Mouse (Mus musculus): ENCODE measurements around the gene Serpind1. TPM values are rescaled to one million over a fixed set of nuclear protein-coding genes. Genes with fewer than 3 reads are reported as not detected.

Gene Serpind1
- polyA plus RNA-seq, 1 experiment: not detected

DNA sequence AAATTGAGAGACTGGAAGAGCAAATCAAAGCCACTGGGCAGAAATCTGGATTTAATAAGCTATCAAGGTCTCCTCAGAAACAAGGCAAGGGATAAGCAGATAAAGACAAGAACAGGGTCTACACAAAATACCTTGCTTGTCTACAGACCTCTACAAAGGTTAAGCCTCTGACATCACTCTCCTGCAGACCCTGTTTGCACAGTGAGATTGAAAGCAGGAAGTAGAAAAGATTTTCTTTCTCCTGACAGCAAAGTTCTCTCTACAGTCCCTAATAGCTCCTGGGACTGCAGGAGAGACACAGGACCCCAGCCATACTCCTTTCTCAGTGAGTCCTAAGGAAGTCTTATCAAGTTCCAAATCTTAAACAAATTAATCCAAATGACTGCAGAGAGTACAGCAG lies 3.4 kb downstream of the Serpind1 start:
- no peak overlapping the region for H3K4me3 ChIP-seq (ENCODE audit: insufficient read depth, low read depth, low read length)
- no peak overlapping the region for H3K27ac ChIP-seq (replicated peaks; ENCODE audit: low read depth, low read length)
- H3K4me1 ChIP-seq (ENCODE audit: control insufficient read depth, insufficient read depth, insufficient read length, low read length): no peaks in the 10 kb centered on the region

DNA sequence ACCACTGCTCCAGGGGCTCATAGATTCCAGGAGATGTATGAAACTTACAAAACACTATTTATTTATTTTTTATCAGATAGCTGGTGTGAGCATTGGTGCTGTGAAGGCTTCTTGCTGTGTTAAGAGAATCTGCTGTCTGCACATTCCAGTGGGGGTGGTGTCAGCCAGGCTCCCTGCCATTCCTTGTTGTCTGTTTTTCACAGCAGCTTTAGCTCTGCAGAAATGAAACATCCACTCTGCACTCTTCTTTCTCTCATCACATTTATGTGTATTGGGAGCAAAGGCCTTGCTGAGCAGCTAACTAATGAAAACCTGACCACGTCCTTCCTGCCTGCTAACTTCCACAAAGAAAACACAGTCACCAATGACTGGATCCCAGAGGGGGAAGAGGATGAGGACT lies 4.9 kb downstream of the Serpind1 start:
- H3K27ac ChIP-seq (replicated peaks; ENCODE audit: low read depth, low read length): no peak overlapping the region
- no peak overlapping the region for H3K4me3 ChIP-seq (ENCODE audit: insufficient read depth, low read depth, low read length)
- H3K4me1 ChIP-seq (ENCODE audit: control insufficient read depth, insufficient read depth, insufficient read length, low read length): no peaks in the 10 kb centered on the region

DNA sequence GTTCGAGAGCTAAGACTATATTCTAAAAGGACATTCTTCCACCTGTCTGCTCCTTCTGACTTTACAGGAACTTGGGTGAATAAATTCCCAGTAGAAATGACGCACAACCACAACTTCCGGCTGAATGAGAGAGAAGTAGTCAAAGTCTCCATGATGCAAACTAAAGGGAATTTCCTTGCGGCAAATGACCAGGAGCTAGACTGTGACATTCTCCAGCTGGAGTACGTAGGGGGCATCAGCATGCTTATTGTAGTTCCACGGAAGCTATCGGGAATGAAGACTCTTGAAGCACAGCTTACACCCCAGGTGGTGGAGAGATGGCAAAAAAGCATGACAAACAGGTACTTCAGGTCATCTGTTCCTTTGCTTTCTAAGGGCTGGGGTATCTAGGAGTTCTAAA lies 8.5 kb downstream of the Serpind1 start:
- no peaks in the 10 kb centered on the region for H3K4me1 ChIP-seq (ENCODE audit: control insufficient read depth, insufficient read depth, insufficient read length, low read length)

GRCm38 (mm10) chr16:17340705-17341104 lies 9.5 kb downstream of the Serpind1 start:
- Histone ChIP-seq H3K4me3 (ENCODE audit: insufficient read depth, low read depth, low read length) (no peak overlapping the region), H3K4me1 (ENCODE audit: control insufficient read depth, insufficient read depth, insufficient read length, low read length) (no peaks in the 10 kb centered on the region), H3K27ac (replicated peaks; ENCODE audit: low read depth, low read length) (no peak overlapping the region)

More for the DNA sequence above, 8.5 kb downstream of the Serpind1 start:
- no peak overlapping the region for H3K27ac ChIP-seq (replicated peaks; ENCODE audit: low read depth, low read length)
- no peak overlapping the region for H3K4me3 ChIP-seq (ENCODE audit: insufficient read depth, low read depth, low read length)

DNA sequence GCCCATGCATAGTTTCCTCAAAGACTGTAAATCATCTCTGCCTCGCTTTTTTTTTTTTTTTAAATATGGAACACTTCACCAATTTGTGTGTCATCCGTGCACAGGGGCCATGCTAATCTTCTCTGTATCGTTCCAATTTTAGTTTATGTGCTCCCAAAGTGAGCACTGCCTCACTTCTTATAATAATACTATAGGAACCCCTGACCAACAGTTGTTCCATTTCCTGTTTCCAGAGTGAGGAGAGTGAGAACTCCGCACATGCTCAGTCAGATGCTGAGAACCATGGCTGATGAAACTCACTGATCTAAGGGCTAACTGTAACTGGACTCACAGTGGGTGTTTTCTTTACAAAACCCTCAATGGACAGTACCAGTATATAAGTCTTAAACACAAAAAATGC lies 10.7 kb downstream of the Serpind1 start:
- H3K4me1 ChIP-seq (ENCODE audit: control insufficient read depth, insufficient read depth, insufficient read length, low read length): no peaks in the 10 kb centered on the region
- H3K4me3 ChIP-seq (ENCODE audit: insufficient read depth, low read depth, low read length): no peak overlapping the region
- no peak overlapping the region for H3K27ac ChIP-seq (replicated peaks; ENCODE audit: low read depth, low read length)

DNA sequence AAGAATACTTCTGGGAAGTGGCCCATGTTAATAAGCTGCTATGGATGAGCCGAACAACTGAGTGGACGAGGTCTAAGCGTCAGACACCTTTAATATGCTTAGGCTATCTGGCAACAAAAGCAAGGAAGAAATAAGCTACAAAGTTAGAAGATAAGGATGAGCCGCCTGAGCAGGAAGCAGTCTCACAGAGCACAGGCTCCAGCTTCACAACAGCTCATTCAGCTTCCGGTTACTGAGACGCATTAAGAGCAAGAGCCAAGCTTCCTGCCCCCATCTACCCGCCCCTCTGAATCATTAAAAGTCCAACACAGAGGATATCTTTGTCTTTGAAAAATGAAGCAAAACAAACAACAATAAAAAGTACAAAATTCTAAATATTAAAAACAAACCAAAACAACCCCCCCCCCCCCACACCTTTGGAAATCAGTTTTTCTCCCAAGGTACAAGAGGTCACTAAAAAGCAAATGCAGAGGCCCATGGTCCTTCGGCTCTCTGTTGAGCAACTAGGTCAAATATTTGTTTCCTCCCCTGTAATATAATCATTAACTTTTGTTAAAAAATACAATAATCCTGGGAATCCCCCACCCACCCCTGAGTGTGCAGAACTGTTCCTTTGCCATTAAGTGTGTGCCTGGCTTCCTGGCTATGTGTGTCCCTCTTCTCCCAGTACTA lies 14.1 kb downstream of the Serpind1 start:
- Histone ChIP-seq H3K4me3 (ENCODE audit: insufficient read depth, low read depth, low read length) (no peak overlapping the region), H3K4me1 (ENCODE audit: control insufficient read depth, insufficient read depth, insufficient read length, low read length) (no peaks in the 10 kb centered on the region), H3K27ac (replicated peaks; ENCODE audit: low read depth, low read length) (no peak overlapping the region)

DNA sequence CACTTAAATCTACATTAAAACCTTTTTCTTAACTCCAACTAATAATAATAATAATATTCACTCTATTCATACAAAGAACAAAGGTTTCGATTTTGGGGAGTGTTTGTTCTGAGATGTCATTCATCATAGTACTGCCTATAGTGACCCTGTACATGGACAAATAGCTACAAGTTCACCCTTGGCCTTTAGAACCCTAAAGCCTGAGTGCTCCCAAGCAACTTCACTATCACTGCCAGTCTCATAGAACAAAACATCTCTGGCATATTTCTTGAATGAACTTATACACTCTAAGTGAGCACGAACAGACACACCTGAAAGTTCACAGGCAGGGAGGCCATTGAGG lies 14.6 kb downstream of the Serpind1 start:
- Histone ChIP-seq H3K4me3 (ENCODE audit: insufficient read depth, low read depth, low read length) (no peak overlapping the region), H3K27ac (replicated peaks; ENCODE audit: low read depth, low read length) (no peak overlapping the region), H3K4me1 (ENCODE audit: control insufficient read depth, insufficient read depth, insufficient read length, low read length) (no peaks in the 10 kb centered on the region)

- no peak overlapping the region for H3K27ac ChIP-seq (replicated peaks; ENCODE audit: low read depth, low read length)
- no peak overlapping the region for H3K4me3 ChIP-seq (ENCODE audit: insufficient read depth, low read depth, low read length)
- no peaks in the 10 kb centered on the region for H3K4me1 ChIP-seq (ENCODE audit: control insufficient read depth, insufficient read depth, insufficient read length, low read length)
Measured at GRCm38 (mm10) chr16:17346766-17347165, 15.6 kb downstream of the Serpind1 start.

- no peaks in the 10 kb centered on the region for H3K4me1 ChIP-seq (ENCODE audit: control insufficient read depth, insufficient read depth, insufficient read length, low read length)
- no peak overlapping the region for H3K27ac ChIP-seq (replicated peaks; ENCODE audit: low read depth, low read length)
- H3K4me3 ChIP-seq (ENCODE audit: insufficient read depth, low read depth, low read length): no peak overlapping the region
Measured at GRCm38 (mm10) chr16:17356031-17356430, 24.9 kb downstream of the Serpind1 start.

DNA sequence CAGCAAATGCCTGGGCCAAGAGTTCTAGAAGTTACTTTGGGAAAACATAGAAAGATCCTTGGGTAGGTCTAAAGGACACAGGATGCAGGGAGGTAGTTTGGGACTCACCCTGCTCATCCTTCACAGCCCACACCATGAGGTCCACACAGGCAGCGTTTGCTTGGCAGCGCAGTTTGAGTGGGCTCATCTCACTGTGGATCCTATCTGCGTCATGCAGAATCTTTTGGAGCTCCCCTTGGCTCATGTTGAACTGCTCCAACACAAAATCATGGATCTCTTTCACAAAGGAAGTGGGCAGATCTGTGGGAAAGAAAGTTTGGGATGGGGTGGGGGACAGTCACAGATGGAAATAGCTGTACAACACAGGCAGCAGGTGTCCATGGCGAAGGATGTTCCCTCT lies 27.6 kb downstream of the Serpind1 start:
- Histone ChIP-seq H3K27ac (replicated peaks; ENCODE audit: low read depth, low read length) (no peak overlapping the region), H3K4me3 (ENCODE audit: insufficient read depth, low read depth, low read length) (no peak overlapping the region), H3K4me1 (ENCODE audit: control insufficient read depth, insufficient read depth, insufficient read length, low read length) (no peaks in the 10 kb centered on the region)

GRCm38 (mm10) chr16:17382306-17382705 lies 51.1 kb downstream of the Serpind1 start:
- H3K4me1 ChIP-seq (ENCODE audit: control insufficient read depth, insufficient read depth, insufficient read length, low read length): peaks cover 3% of the 10 kb centered on the region
- H3K27ac ChIP-seq (replicated peaks; ENCODE audit: low read depth, low read length): no peak overlapping the region
- H3K4me3 ChIP-seq (ENCODE audit: insufficient read depth, low read depth, low read length): no peak overlapping the region

GRCm38 (mm10) chr16:17383594-17384326 lies 52.6 kb downstream of the Serpind1 start:
- no peak overlapping the region for H3K27ac ChIP-seq (replicated peaks; ENCODE audit: low read depth, low read length)

DNA sequence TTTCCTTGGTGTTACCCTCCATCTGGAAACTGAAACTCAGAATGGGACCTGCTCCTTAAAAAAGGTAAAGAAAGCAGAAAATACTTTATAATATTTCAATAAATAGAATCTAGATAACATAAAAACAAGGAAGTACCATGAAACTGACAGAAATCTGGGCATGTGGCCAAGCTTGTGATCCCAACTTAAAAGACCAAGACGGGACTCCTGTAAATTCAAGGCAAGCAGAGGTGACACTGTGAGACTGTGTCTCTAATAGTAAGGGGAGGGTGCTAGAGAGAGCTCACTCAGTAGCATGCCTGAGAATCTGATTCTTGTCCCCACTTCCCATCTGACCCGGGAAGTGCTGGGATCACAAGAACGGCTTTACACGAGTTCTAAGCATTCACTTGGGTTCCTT lies 61.6 kb downstream of the Serpind1 start:
- Histone ChIP-seq H3K4me1 (ENCODE audit: control insufficient read depth, insufficient read depth, insufficient read length, low read length) (no peaks in the 10 kb centered on the region), H3K27ac (replicated peaks; ENCODE audit: low read depth, low read length) (no peak overlapping the region), H3K4me3 (ENCODE audit: insufficient read depth, low read depth, low read length) (no peak overlapping the region)

More at GRCm38 (mm10) chr16:17383594-17384326, 52.6 kb downstream of the Serpind1 start:
- Histone ChIP-seq H3K4me1 (ENCODE audit: control insufficient read depth, insufficient read depth, insufficient read length, low read length) (peaks cover 3% of the 10 kb centered on the region), H3K4me3 (ENCODE audit: insufficient read depth, low read depth, low read length) (no peak overlapping the region)

All from brown adipose tissue, adult 24 weeks (tissue).